ENCODE assay signal across 8 mouse cellular contexts in genomic region chr5:136084891-136085651, GRCm38 (mm10). TPM values are rescaled to one million over a fixed set of nuclear protein-coding genes. Genes with fewer than 3 reads are reported as not detected.
DNase-seq lines count a peak whose midpoint lies in the region; ATAC-seq and TF ChIP-seq lines count a peak whose summit lies in the region.

No protein-coding gene starts in this region.

- TF ChIP-seq POLR2A in myocyte (IDR thresholded peaks at IDR 0.05; ENCODE audit: insufficient read length, low read depth), result no peak

- WGBS in lung, embryonic 14.5 days, result 20% methylated on average over 21 of the region's 21 CpGs

- intact Hi-C loops in gastrocnemius, adult 2 months (cut with DNase I), result no loop called here

- peaks cover 12% of the 10 kb centered on the region for H3K79me2 ChIP-seq in myocyte (ENCODE audit: control insufficient read depth, insufficient read depth)

- no peak for ATAC-seq in lung, embryonic 14.5 days (ENCODE audit: insufficient read depth)

- H3ac ChIP-seq in myocyte (ENCODE audit: control insufficient read depth, insufficient read length), result no peak overlapping the region

- TF ChIP-seq CTCF in lung, embryonic 14.5 days (IDR thresholded peaks at IDR 0.05; ENCODE audit: low read depth), result no peak
- no peak for TF ChIP-seq CTCF in gastrocnemius, adult 2 months (IDR thresholded peaks at IDR 0.05)

- peaks cover 5% of the 10 kb centered on the region for H3K4me1 ChIP-seq in lung, embryonic 14.5 days (ENCODE audit: insufficient read depth)

- peaks cover 18% of the 10 kb centered on the region for H3K27me3 ChIP-seq in lung, embryonic 14.5 days (ENCODE audit: insufficient read depth, low read length)
- no peaks in the 10 kb centered on the region for H3K27me3 ChIP-seq in myocyte (ENCODE audit: control insufficient read depth, insufficient read depth, insufficient read length)

- DNase-seq in lung, embryonic 14.5 days, result peak; percentile 15
- DNase-seq in lung, postnatal 4 days, result no peak
- peak; percentile 50 to 73 for DNase-seq in cerebellum, adult 18-20 months
- peak; percentile 88 for DNase-seq in gastrocnemius, adult 2 months
- peak; percentile 62 to 74 for DNase-seq in kidney, postnatal 4 days
- no peak for DNase-seq in right cerebral cortex, postnatal 4 days
- DNase-seq in urinary bladder, adult 2 months (ENCODE audit: low spot score), result no peak

- H3K4me3 ChIP-seq in lung, embryonic 14.5 days (ENCODE audit: low read depth, low read length), result peak overlapping the region; percentile 55; the same call in 1 of the 2 replicates
- H3K4me3 ChIP-seq in gastrocnemius, adult 2 months, result peak overlapping the region; percentile 97
- peak overlapping the region; percentile 68 for H3K4me3 ChIP-seq in myocyte

- no peak overlapping the region for H3K27ac ChIP-seq in lung, embryonic 14.5 days (ENCODE audit: low read depth)
- H3K27ac ChIP-seq in gastrocnemius, adult 2 months, result peak overlapping the region; percentile 95

- no peaks in the 10 kb centered on the region for H3K9me3 ChIP-seq in lung, embryonic 14.5 days (ENCODE audit: low read depth, low read length)

- H3K4me2 ChIP-seq in lung, embryonic 14.5 days, result peak overlapping the region; percentile 97
- peak overlapping the region; percentile 88 for H3K4me2 ChIP-seq in myocyte (ENCODE audit: low read depth)

- H3K9ac ChIP-seq in lung, embryonic 14.5 days, result no peak overlapping the region

- H3K36me3 ChIP-seq in lung, embryonic 14.5 days (ENCODE audit: insufficient read depth), result no peaks in the 10 kb centered on the region
- H3K36me3 ChIP-seq in myocyte (ENCODE audit: control insufficient read depth, insufficient read depth), result no peaks in the 10 kb centered on the region

TF ChIP-seq in myocyte, 11 proteins besides CTCF, POLR2A, EP300 and RAD21:
- TF ChIP-seq USF1 (IDR thresholded peaks at IDR 0.05; ENCODE audit: low read depth) (no peak), SRF (IDR thresholded peaks at IDR 0.05; ENCODE audit: control insufficient read depth, insufficient read length, low read depth) (no peak)

RNA-seq across cellular contexts. Expression of gene Rasa4, which starts 1.4 kb away (rescaled TPM):
- polyA plus RNA-seq in lung, embryonic 14.5 days (2014; fragmentation: Nextera tagmentation; extraction: Ambion mirVana), result 4.2 and 4.4 TPM in 2 replicates
- total RNA-seq in gastrocnemius, adult 2 months (2021), result 10 to 100 TPM; 25.0 to 28.8 TPM
- 26.9 TPM for polyA plus RNA-seq in myocyte (2012; fragmentation: generic; extraction: Trizol)
- polyA plus RNA-seq in urinary bladder, adult 2 months (2012; rRNA removed), result 10.6 and 16.6 TPM in 2 replicates

RNA-seq across cellular contexts. Expression of gene Upk3bl, which starts 30.8 kb away (rescaled TPM):
- 1.5 and 1.8 TPM in 2 replicates for polyA plus RNA-seq in lung, embryonic 14.5 days (2014; fragmentation: Nextera tagmentation; extraction: Ambion mirVana)
- total RNA-seq in gastrocnemius, adult 2 months (2021), result not detected
- not detected for polyA plus RNA-seq in myocyte (2012; fragmentation: generic; extraction: Trizol)
- 4.5 and 6.1 TPM in 2 replicates for polyA plus RNA-seq in urinary bladder, adult 2 months (2012; rRNA removed)

RNA-seq across cellular contexts. Expression of gene Polr2j, which starts 31.4 kb away (rescaled TPM):
- polyA plus RNA-seq in lung, embryonic 14.5 days (2014; fragmentation: Nextera tagmentation; extraction: Ambion mirVana), result 217 and 229 TPM in 2 replicates
- total RNA-seq in gastrocnemius, adult 2 months (2021), result 10 to 100 TPM; 62.9 to 69.6 TPM
- polyA plus RNA-seq in myocyte (2012; fragmentation: generic; extraction: Trizol), result 139 TPM
- 104 and 141 TPM in 2 replicates for polyA plus RNA-seq in urinary bladder, adult 2 months (2012; rRNA removed)

RNA-seq across cellular contexts. Expression of gene Upk3b, which starts 46.8 kb away (rescaled TPM):
- polyA plus RNA-seq in lung, embryonic 14.5 days (2014; fragmentation: Nextera tagmentation; extraction: Ambion mirVana), result 23.8 and 26.7 TPM in 2 replicates
- not detected for total RNA-seq in gastrocnemius, adult 2 months (2021)
- polyA plus RNA-seq in myocyte (2012; fragmentation: generic; extraction: Trizol), result not detected
- 113 and 152 TPM in 2 replicates for polyA plus RNA-seq in urinary bladder, adult 2 months (2012; rRNA removed)

RNA-seq across cellular contexts. Expression of gene Lrwd1, which starts 50.8 kb away (rescaled TPM):
- 36.6 and 37.6 TPM in 2 replicates for polyA plus RNA-seq in lung, embryonic 14.5 days (2014; fragmentation: Nextera tagmentation; extraction: Ambion mirVana)
- total RNA-seq in gastrocnemius, adult 2 months (2021), result 1 to 10 TPM; 4.6 to 5.5 TPM
- 31.7 TPM for polyA plus RNA-seq in myocyte (2012; fragmentation: generic; extraction: Trizol)
- polyA plus RNA-seq in urinary bladder, adult 2 months (2012; rRNA removed), result 20.5 and 22.6 TPM in 2 replicates

Comparison
In these comparisons a context has a peak if more than half of its experiments do, and no peak if none do; other contexts are left out.
1. DNase-seq: peak in lung, embryonic 14.5 days (single experiment), cerebellum, adult 18-20 months (2 of 2), gastrocnemius, adult 2 months (single experiment) and kidney, postnatal 4 days (2 of 2); none in lung, postnatal 4 days (0 of 2), right cerebral cortex, postnatal 4 days (single experiment) and urinary bladder, adult 2 months (single experiment).
2. Peak in every context shown above with its lines, with median percentiles within 50 percentile points of each other: H3K4me3 ChIP-seq.